Mouse (Mus musculus) stomach, embryonic 16.5 days (tissue): ENCODE data around the gene Ubac2. TPM values are rescaled to one million over a fixed set of nuclear protein-coding genes. Genes with fewer than 3 reads are reported as not detected.

Experiments
- ATAC-seq: fragments of 200-750 bp; cut with Nextera tagmentation; 2 replicates; pipeline ENCODE4 v1.8.0; 2017; ENCODE audit warnings: moderate number of reproducible peaks, moderate TSS enrichment; ENCODE audit not compliant: insufficient read depth, low FRiP score
- H3K27ac ChIP-seq: fragments of 300-500 bp; sonication (generic); 2 replicates; pipeline ENCODE4 v1.5.1; 2014; ENCODE audit warnings: low read length
- H3K27me3 ChIP-seq: fragments of 300-500 bp; sonication (generic); 2 replicates; pipeline ENCODE4 v1.6.1; 2014; ENCODE audit warnings: low read length, control low read depth, mixed read lengths; ENCODE audit not compliant: control insufficient read depth, insufficient read depth
- H3K36me3 ChIP-seq: fragments of 300-500 bp; sonication (generic); 2 replicates; pipeline ENCODE4 v1.6.1; 2014; ENCODE audit warnings: low read length; ENCODE audit not compliant: control insufficient read depth, insufficient read depth
- H3K4me1 ChIP-seq: fragments of 300-500 bp; sonication (generic); 2 replicates; pipeline ENCODE4 v1.6.1; 2014; ENCODE audit warnings: low read length, control low read depth, mixed read lengths; ENCODE audit not compliant: control insufficient read depth, insufficient read depth
- H3K4me2 ChIP-seq: fragments of 300-500 bp; sonication (generic); 2 replicates; pipeline ENCODE4 v1.6.1; 2014; ENCODE audit warnings: low read depth, low read length, mixed read lengths
- H3K4me3 ChIP-seq: fragments of 300-500 bp; sonication (generic); replicated peaks from 2 replicates; pipeline ENCODE4 v1.5.1; 2014; ENCODE audit warnings: mild to moderate bottlenecking, low read length
- H3K9ac ChIP-seq: fragments of 300-500 bp; sonication (generic); 2 replicates; pipeline ENCODE4 v1.6.1; 2014; ENCODE audit warnings: low read length
- H3K9me3 ChIP-seq: fragments of 300-500 bp; sonication (generic); replicated peaks from 2 replicates; pipeline ENCODE4 v1.6.1; 2016; ENCODE audit warnings: low read length, control low read depth; ENCODE audit not compliant: control insufficient read depth
- WGBS: fragments of 180-500 bp; shearing (Covaris S2); extraction: QIAGEN DNeasy Blood & Tissue Kit; methylation state at CpG from one replicate; pipeline ENCODE4 v1.1.7; 2014; 5-methylcytosine and 5-hydroxymethylcytosine counted together
- polyA plus RNA-seq: library from polyadenylated mRNA; unstranded; fragments of >200 nt; fragmentation: Nextera tagmentation; extraction: Ambion mirVana; gene quantifications from 2 replicates; pipeline ENCODE4 v1.2.1, GENCODE M21; 2015

Ubac2 gene
- polyA plus RNA-seq, 1 experiment from 2014 or later = 54.9 TPM

- 84% methylated on average over 5 of the region's 5 CpGs for WGBS
- no peak for ATAC-seq
- H3K4me2 ChIP-seq = no peak overlapping the region
These were observed 56.2 kb downstream of the Ubac2 start for GRCm38 (mm10) chr14:121934597-121934946.

GRCm38 (mm10) chr14:121936356-121936755 lies 57.9 kb downstream of the Ubac2 start:
- no peak overlapping the region for H3K4me2 ChIP-seq
- peaks cover 7% of the 10 kb centered on the region; the same call in 1 of the 2 replicates for H3K9me3 ChIP-seq
- no peak overlapping the region for H3K4me3 ChIP-seq
- H3K27me3 ChIP-seq = no peaks in the 10 kb centered on the region
- H3K4me1 ChIP-seq = peaks cover 8% of the 10 kb centered on the region
- 91% methylated on average over 4 of the region's 4 CpGs for WGBS
- no peak for ATAC-seq
- H3K27ac ChIP-seq = no peak overlapping the region
- H3K36me3 ChIP-seq = no peaks in the 10 kb centered on the region
- no peak overlapping the region for H3K9ac ChIP-seq

More at GRCm38 (mm10) chr14:121934597-121934946, 56.2 kb downstream of the Ubac2 start:
- H3K27me3 ChIP-seq = no peaks in the 10 kb centered on the region
- no peaks in the 10 kb centered on the region for H3K36me3 ChIP-seq
- no peak overlapping the region for H3K4me3 ChIP-seq
- H3K9ac ChIP-seq = no peak overlapping the region
- no peak overlapping the region for H3K27ac ChIP-seq
- peaks cover 13% of the 10 kb centered on the region for H3K4me1 ChIP-seq
- H3K9me3 ChIP-seq = peaks cover 7% of the 10 kb centered on the region; the same call in 1 of the 2 replicates

- no peak overlapping the region for H3K4me3 ChIP-seq
- H3K9ac ChIP-seq = no peak overlapping the region
- H3K27me3 ChIP-seq = no peaks in the 10 kb centered on the region
- 75% methylated on average over 8 of the region's 8 CpGs for WGBS
- no peaks in the 10 kb centered on the region for H3K36me3 ChIP-seq
- peaks cover 7% of the 10 kb centered on the region; the same call in 1 of the 2 replicates for H3K9me3 ChIP-seq
- H3K4me2 ChIP-seq = no peak overlapping the region
- no peak for ATAC-seq
- peaks cover 3% of the 10 kb centered on the region; the same call in 1 of the 2 replicates for H3K4me1 ChIP-seq
- H3K27ac ChIP-seq = no peak overlapping the region
These were observed 58.4 kb downstream of the Ubac2 start for GRCm38 (mm10) chr14:121936856-121937255.

GRCm38 (mm10) chr14:121937601-121938255 lies 59.3 kb downstream of the Ubac2 start:
- ATAC-seq = no peak
- no peaks in the 10 kb centered on the region for H3K36me3 ChIP-seq
- H3K9ac ChIP-seq = no peak overlapping the region
- H3K4me2 ChIP-seq = no peak overlapping the region
- WGBS = 79% methylated on average over 11 of the region's 11 CpGs
- no peak overlapping the region for H3K27ac ChIP-seq
- H3K9me3 ChIP-seq = peaks cover 7% of the 10 kb centered on the region; the same call in 1 of the 2 replicates
- no peaks in the 10 kb centered on the region for H3K27me3 ChIP-seq
- H3K4me1 ChIP-seq = no peaks in the 10 kb centered on the region
- H3K4me3 ChIP-seq = no peak overlapping the region

GRCm38 (mm10) chr14:121938256-121939191 lies 60.1 kb downstream of the Ubac2 start:
- no peaks in the 10 kb centered on the region for H3K27me3 ChIP-seq
- H3K4me2 ChIP-seq = no peak overlapping the region
- peaks cover 7% of the 10 kb centered on the region; the same call in 1 of the 2 replicates for H3K9me3 ChIP-seq
- H3K27ac ChIP-seq = no peak overlapping the region
- ATAC-seq = no peak
- no peak overlapping the region for H3K4me3 ChIP-seq
- no peaks in the 10 kb centered on the region for H3K4me1 ChIP-seq
- WGBS = 85% methylated on average over 11 of the region's 11 CpGs
- no peaks in the 10 kb centered on the region for H3K36me3 ChIP-seq
- H3K9ac ChIP-seq = no peak overlapping the region

GRCm38 (mm10) chr14:121939582-121939981 lies 61.2 kb downstream of the Ubac2 start:
- Histone ChIP-seq H3K27ac (no peak overlapping the region), H3K9ac (no peak overlapping the region), H3K4me2 (no peak overlapping the region), H3K9me3 (peaks cover 7% of the 10 kb centered on the region; the same call in 1 of the 2 replicates), H3K4me1 (no peaks in the 10 kb centered on the region), H3K27me3 (no peaks in the 10 kb centered on the region), H3K36me3 (no peaks in the 10 kb centered on the region), H3K4me3 (no peak overlapping the region)
- WGBS = 86% methylated on average over 3 of the region's 3 CpGs
- ATAC-seq = no peak

- H3K27me3 ChIP-seq = no peaks in the 10 kb centered on the region
- WGBS = 69% methylated on average over 5 of the region's 5 CpGs
- no peaks in the 10 kb centered on the region for H3K9me3 ChIP-seq
- no peak overlapping the region for H3K4me2 ChIP-seq
- no peaks in the 10 kb centered on the region for H3K36me3 ChIP-seq
- no peak overlapping the region for H3K4me3 ChIP-seq
- no peak overlapping the region for H3K9ac ChIP-seq
- peaks cover 9% of the 10 kb centered on the region for H3K4me1 ChIP-seq
- H3K27ac ChIP-seq = no peak overlapping the region
- ATAC-seq = no peak
These were observed 67.7 kb downstream of the Ubac2 start for GRCm38 (mm10) chr14:121946131-121946530.

- 34% methylated on average over 8 of the region's 8 CpGs for WGBS
- Histone ChIP-seq H3K9ac (no peak overlapping the region), H3K4me1 (peaks cover 13% of the 10 kb centered on the region), H3K4me2 (0 out of 2 replicates have a peak overlapping the region, but pooled peaks have one; percentile 9), H3K27ac (peak overlapping the region; percentile 46), H3K9me3 (no peaks in the 10 kb centered on the region), H3K36me3 (no peaks in the 10 kb centered on the region), H3K4me3 (no peak overlapping the region), H3K27me3 (no peaks in the 10 kb centered on the region)
- no peak for ATAC-seq
These were observed 68.3 kb downstream of the Ubac2 start for GRCm38 (mm10) chr14:121946728-121947127.

- no peaks in the 10 kb centered on the region for H3K9me3 ChIP-seq
- H3K9ac ChIP-seq = no peak overlapping the region
- H3K27me3 ChIP-seq = no peaks in the 10 kb centered on the region
- peak overlapping the region; percentile 46; the same call in 1 of the 2 replicates for H3K27ac ChIP-seq
- 54% methylated on average over 8 of the region's 8 CpGs for WGBS
- peaks cover 13% of the 10 kb centered on the region for H3K4me1 ChIP-seq
- H3K36me3 ChIP-seq = no peaks in the 10 kb centered on the region
- no peak for ATAC-seq
- no peak overlapping the region for H3K4me3 ChIP-seq
- H3K4me2 ChIP-seq = no peak overlapping the region
These were observed 68.9 kb downstream of the Ubac2 start for GRCm38 (mm10) chr14:121947201-121947760.
